In the genomic region with DNA sequence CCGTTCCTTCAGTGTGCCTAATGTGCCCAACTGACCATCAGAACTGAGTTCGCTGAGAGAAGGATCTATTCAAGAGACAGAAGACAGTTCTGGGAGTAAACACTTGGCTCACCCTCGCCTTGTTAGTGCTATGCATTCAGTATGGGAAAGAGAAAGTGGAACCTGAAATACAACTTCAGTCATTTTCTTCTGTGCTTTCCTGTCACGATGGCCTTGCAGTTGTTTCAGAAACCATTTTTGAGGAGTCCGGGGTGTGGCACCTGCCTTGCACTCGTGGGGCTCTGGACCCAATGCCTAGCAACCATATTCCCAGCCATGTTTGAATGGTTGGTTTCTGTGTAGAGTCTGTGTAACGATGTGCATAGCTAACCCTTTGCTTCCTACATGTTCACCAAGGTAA, we compare ENCODE assay signal across 16 mouse cellular contexts.
"Had no signal": no experiment of that assay in that cellular context is flagged by ENCODE, and none has a peak within 500 bp of the region (broad histone marks: within the 10 kb centered on the region; RNA-seq: fewer than 3 reads in every experiment).

No protein-coding gene starts in this region.

- H3K9me3 ChIP-seq: liver, embryonic 13.5 days; neural tube, embryonic 13.5 days had no signal

- H3K27ac ChIP-seq: kidney, postnatal 0 days; left cerebral cortex, adult 2 months; liver, embryonic 13.5 days; neural tube, embryonic 13.5 days had no signal

- DNase-seq: kidney, postnatal 25 days; layer of hippocampus, postnatal 36 days; liver, embryonic 13.5 days; lung, adult 2 months; lung, postnatal 14 days; lung, postnatal 4 days; midbrain, embryonic 14.5 days; retina, postnatal 1 day; right cerebral cortex, postnatal 25 days; thymus, adult 2 months; thymus, postnatal 14 days; thymus, postnatal 4 days had no signal

- H3K27me3 ChIP-seq: liver, embryonic 13.5 days; neural tube, embryonic 13.5 days had no signal

- H3K4me1 ChIP-seq: liver, embryonic 13.5 days had no signal

- H3K36me3 ChIP-seq: liver, embryonic 13.5 days; neural tube, embryonic 13.5 days had no signal

- H3K4me3 ChIP-seq: left cerebral cortex, adult 2 months; liver, embryonic 13.5 days; neural tube, embryonic 13.5 days had no signal

- H3K9ac ChIP-seq: liver, embryonic 13.5 days; neural tube, embryonic 13.5 days had no signal

- H3K4me2 ChIP-seq: liver, embryonic 13.5 days; midbrain, embryonic 11.5 days; neural tube, embryonic 13.5 days had no signal
